18 mouse cellular contexts compared by ENCODE assay signal in the genomic region with DNA sequence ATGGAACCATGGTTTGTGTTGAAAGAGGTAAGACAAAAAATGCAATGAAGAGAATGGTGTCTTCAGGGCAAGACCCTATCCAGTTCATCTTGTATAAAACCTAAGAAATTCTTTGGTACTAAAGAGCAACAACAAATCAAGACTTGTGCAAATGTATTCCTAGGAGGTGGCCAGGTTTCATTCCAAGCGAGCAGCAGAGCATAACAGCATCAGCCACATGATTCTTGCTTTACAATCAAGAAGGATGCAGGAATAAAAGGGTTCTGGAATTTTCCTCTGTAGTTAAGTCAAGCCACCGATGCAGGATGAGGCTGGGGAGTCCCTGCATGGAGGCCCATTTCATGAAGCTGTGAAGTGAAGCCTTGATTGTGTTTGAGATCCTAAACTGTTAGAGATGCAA.
"Had no signal": no experiment of that assay in that cellular context is flagged by ENCODE, and none has a peak within 500 bp of the region (broad histone marks: within the 10 kb centered on the region; RNA-seq: fewer than 3 reads in every experiment).

No protein-coding gene starts in this region.

- H3K9me3 ChIP-seq: limb, embryonic 12.5 days; limb, embryonic 15.5 days; midbrain, embryonic 12.5 days; midbrain, embryonic 15.5 days; neural tube, embryonic 12.5 days; neural tube, embryonic 15.5 days had no signal

- DNase-seq: left cerebral cortex, postnatal 4 days; liver, postnatal 0 days; lung, embryonic 14.5 days; thymus, adult 2 months; thymus, postnatal 14 days; thymus, postnatal 4 days had no signal

- H3K4me3 ChIP-seq: limb, embryonic 12.5 days; limb, embryonic 15.5 days; midbrain, embryonic 12.5 days; midbrain, embryonic 15.5 days; neural tube, embryonic 12.5 days; neural tube, embryonic 15.5 days had no signal

- H3K9ac ChIP-seq: limb, embryonic 12.5 days; limb, embryonic 15.5 days; liver, embryonic 14.5 days; liver, postnatal 0 days; lung, embryonic 14.5 days; midbrain, embryonic 12.5 days; midbrain, embryonic 15.5 days; neural tube, embryonic 12.5 days; neural tube, embryonic 15.5 days had no signal

- H3K27me3 ChIP-seq: limb, embryonic 12.5 days; limb, embryonic 15.5 days; midbrain, embryonic 12.5 days; midbrain, embryonic 15.5 days; neural tube, embryonic 12.5 days; neural tube, embryonic 15.5 days had no signal

- H3K4me2 ChIP-seq: limb, embryonic 12.5 days; limb, embryonic 15.5 days; liver, embryonic 11.5 days; lung, embryonic 14.5 days; midbrain, embryonic 12.5 days; midbrain, embryonic 15.5 days; neural tube, embryonic 12.5 days; neural tube, embryonic 15.5 days had no signal

- H3K27ac ChIP-seq: limb, embryonic 12.5 days; limb, embryonic 15.5 days; liver, embryonic 14.5 days; macrophage; midbrain, embryonic 12.5 days; midbrain, embryonic 15.5 days; neural tube, embryonic 12.5 days; neural tube, embryonic 15.5 days had no signal

- ATAC-seq: inflammation-experienced regulatory T-cells, adult 6 months; intestine, embryonic 16.5 days; liver, postnatal 0 days; lung, postnatal 0 days; midbrain, embryonic 15.5 days had no signal

- H3K36me3 ChIP-seq: limb, embryonic 12.5 days; limb, embryonic 15.5 days; midbrain, embryonic 12.5 days; midbrain, embryonic 15.5 days; neural tube, embryonic 12.5 days; neural tube, embryonic 15.5 days had no signal

- H3K4me1 ChIP-seq: limb, embryonic 12.5 days; limb, embryonic 15.5 days; midbrain, embryonic 15.5 days; neural tube, embryonic 12.5 days; neural tube, embryonic 15.5 days had no signal
